24 mouse cellular contexts compared by ENCODE assay signal in the genomic region with DNA sequence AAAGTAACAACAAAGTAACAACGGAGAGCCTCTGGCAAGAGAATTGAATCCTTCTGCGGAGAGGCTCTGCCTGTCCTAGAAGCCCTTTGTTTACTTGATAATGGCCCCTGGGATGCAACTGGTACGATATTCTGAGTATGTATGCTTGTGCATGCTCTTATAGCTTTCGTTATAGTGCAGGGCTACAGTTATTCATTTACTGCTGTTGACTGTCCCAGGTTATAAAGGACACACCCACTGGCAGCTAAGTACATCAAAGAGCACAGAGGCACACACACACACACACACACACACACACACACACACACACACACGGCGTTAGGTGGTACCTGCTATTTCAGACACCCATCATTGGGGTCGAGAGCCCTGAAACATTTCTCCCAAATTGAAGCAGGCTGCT. TPM values are rescaled to one million over a fixed set of nuclear protein-coding genes. Genes with fewer than 3 reads are reported as not detected.
"Had no signal": no experiment of that assay in that cellular context is flagged by ENCODE, and none has a peak within 500 bp of the region (broad histone marks: within the 10 kb centered on the region; RNA-seq: fewer than 3 reads in every experiment).

No protein-coding gene starts in this region.

- H3K27me3 ChIP-seq: heart, embryonic 12.5 days; hindbrain, embryonic 13.5 days; hindbrain, embryonic 15.5 days; limb, embryonic 13.5 days; limb, embryonic 15.5 days; liver, embryonic 12.5 days had no signal

- DNase-seq: forebrain, postnatal 0 days; gastrocnemius, adult 2 months; gastrocnemius, postnatal 10 days; gastrocnemius, postnatal 25 days; heart, adult 18-20 months; heart, postnatal 10 days; heart, postnatal 4 days; kidney, adult 18-20 months; kidney, adult 8-10 months; kidney, postnatal 10 days; kidney, postnatal 25 days; kidney, postnatal 4 days; left cerebral cortex, postnatal 4 days had no signal

- ATAC-seq: forebrain, postnatal 0 days; inflammation-experienced regulatory T-cells, adult 6 months; liver, embryonic 12.5 days had no signal

- H3K4me3 ChIP-seq: gastrocnemius, adult 2 months; heart, embryonic 10.5 days; heart, embryonic 12.5 days; hindbrain, embryonic 13.5 days; hindbrain, embryonic 15.5 days; layer of hippocampus, adult 2 months; left cerebral cortex, adult 2 months; limb, embryonic 13.5 days; limb, embryonic 15.5 days; liver, embryonic 12.5 days had no signal

- H3K9me3 ChIP-seq: heart, embryonic 10.5 days; heart, embryonic 12.5 days; hindbrain, embryonic 13.5 days; hindbrain, embryonic 15.5 days; limb, embryonic 15.5 days; liver, embryonic 12.5 days had no signal

- H3K36me3 ChIP-seq: heart, embryonic 12.5 days; hindbrain, embryonic 15.5 days; limb, embryonic 15.5 days; liver, embryonic 12.5 days had no signal

- H3K9ac ChIP-seq: forebrain, postnatal 0 days; heart, embryonic 12.5 days; hindbrain, embryonic 13.5 days; hindbrain, embryonic 15.5 days; limb, embryonic 13.5 days; limb, embryonic 15.5 days; liver, embryonic 12.5 days had no signal

- H3K27ac ChIP-seq: gastrocnemius, adult 2 months; heart, embryonic 10.5 days; hindbrain, embryonic 13.5 days; hindbrain, embryonic 15.5 days; layer of hippocampus, adult 2 months; left cerebral cortex, adult 2 months; limb, embryonic 13.5 days; limb, embryonic 15.5 days; liver, embryonic 12.5 days had no signal

- H3K4me2 ChIP-seq: heart, embryonic 12.5 days; hindbrain, embryonic 13.5 days; hindbrain, embryonic 15.5 days; limb, embryonic 13.5 days; limb, embryonic 15.5 days; liver, embryonic 12.5 days had no signal

RNA-seq across cellular contexts. Expression of a gene that starts 48.3 kb away (rescaled TPM):
- total RNA-seq: granulocyte monocyte progenitor cell, adult 5-6 weeks had no signal
